Mouse (Mus musculus): ENCODE measurements at regions not wholly inside any gene's neighbourhood (a gene's known extent, or its start where the extent isn't known, plus 50 kb on each side); places are given as distances from the start of the nearest gene placed in this dataset.

- Histone ChIP-seq H3K4me1 (ENCODE audit: control insufficient read depth in 1 of 2, insufficient read depth in 2 of 2, low read length in 2 of 2) (no peaks in the 10 kb centered on the region), H3K36me3 (ENCODE audit: control insufficient read depth in 1 of 2, insufficient read depth in 2 of 2, low read length in 2 of 2) (no peaks in the 10 kb centered on the region), H3K4me3 (ENCODE audit: control insufficient read depth in 1 of 2, insufficient read depth in 1 of 2, low read depth in 2 of 2, low read length in 2 of 2) (no peak overlapping the region), H3K9me3 (replicated peaks; ENCODE audit: insufficient read depth, low read length) (no peaks in the 10 kb centered on the region), H3K79me2 (ENCODE audit: control insufficient read depth, insufficient read depth, low read length, poor library complexity) (no peaks in the 10 kb centered on the region), H3K27ac (ENCODE audit: control insufficient read depth, low read depth, low read length) (no peak overlapping the region), H3K9ac (ENCODE audit: control insufficient read depth, low read depth, low read length, poor library complexity, severe bottlenecking) (no peak overlapping the region), H3K27me3 (ENCODE audit: control insufficient read depth in 1 of 2, insufficient read depth in 2 of 2, low read length in 2 of 2) (no peaks in the 10 kb centered on the region)
- no peak for TF ChIP-seq ELF1 (IDR thresholded peaks at IDR 0.05; ENCODE audit: low read depth, low read length)
- TF ChIP-seq SIN3A (IDR thresholded peaks at IDR 0.05; ENCODE audit: low read length): no peak
- no peak for TF ChIP-seq GATA1 (IDR thresholded peaks at IDR 0.05; ENCODE audit: low read depth, low read length)
- TF ChIP-seq ZNF384 (IDR thresholded peaks at IDR 0.05; ENCODE audit: low read depth, low read length): no peak
- no peak for TF ChIP-seq TBP (IDR thresholded peaks at IDR 0.05; ENCODE audit: low read depth, low read length)
- no peak for TF ChIP-seq NELFE (IDR thresholded peaks at IDR 0.05; ENCODE audit: low read depth, low read length)
- no peak for TF ChIP-seq MEF2A (IDR thresholded peaks at IDR 0.05; ENCODE audit: extremely low read depth, insufficient replicate concordance, low read depth, low read length, poor library complexity, severe bottlenecking)
- no peak for TF ChIP-seq BHLHE40 (IDR thresholded peaks at IDR 0.05; ENCODE audit: borderline replicate concordance, low read depth, low read length)
- TF ChIP-seq MAZ (IDR thresholded peaks at IDR 0.05; ENCODE audit: low read depth, low read length): no peak
- TF ChIP-seq UBTF (IDR thresholded peaks at IDR 0.05; ENCODE audit: borderline replicate concordance, insufficient read depth, low read depth, low read length): no peak
- TF ChIP-seq RCOR1 (IDR thresholded peaks at IDR 0.05; ENCODE audit: low read depth, low read length): no peak
- no peak for TF ChIP-seq MAFK (IDR thresholded peaks at IDR 0.05; ENCODE audit: borderline replicate concordance, low read depth, low read length)
- TF ChIP-seq ZC3H11A (IDR thresholded peaks at IDR 0.05; ENCODE audit: low read depth, low read length): no peak
- TF ChIP-seq E2F4 (IDR thresholded peaks at IDR 0.05; ENCODE audit: borderline replicate concordance, low read depth, low read length): no peak
- no peak for TF ChIP-seq TCF12 (IDR thresholded peaks at IDR 0.05; ENCODE audit: low read depth, low read length)
- TF ChIP-seq HCFC1 (IDR thresholded peaks at IDR 0.05; ENCODE audit: low read depth, low read length): no peak
- no peak for TF ChIP-seq RAD21 (IDR thresholded peaks at IDR 0.05; ENCODE audit: low read depth, low read length)
- TF ChIP-seq SMC3 (IDR thresholded peaks at IDR 0.05; ENCODE audit: low read depth, low read length): no peak
- TF ChIP-seq MXI1 (IDR thresholded peaks at IDR 0.05; ENCODE audit: low read depth, low read length): no peak
- no peak for DNase-seq (ENCODE audit: low read depth, low spot score)
Measured at GRCm38 (mm10) chr11:42949823-42950222, 85.7 kb upstream of the Gm9972 start.

- Histone ChIP-seq H3K27ac (ENCODE audit: control insufficient read depth, low read depth, low read length) (no peak overlapping the region), H3K4me1 (ENCODE audit: control insufficient read depth in 1 of 2, insufficient read depth in 2 of 2, low read length in 2 of 2) (no peaks in the 10 kb centered on the region), H3K4me3 (ENCODE audit: control insufficient read depth in 1 of 2, insufficient read depth in 1 of 2, low read depth in 2 of 2, low read length in 2 of 2) (no peak overlapping the region), H3K9me3 (replicated peaks; ENCODE audit: insufficient read depth, low read length) (no peaks in the 10 kb centered on the region), H3K9ac (ENCODE audit: control insufficient read depth, low read depth, low read length, poor library complexity, severe bottlenecking) (no peak overlapping the region), H3K36me3 (ENCODE audit: control insufficient read depth in 1 of 2, insufficient read depth in 2 of 2, low read length in 2 of 2) (no peaks in the 10 kb centered on the region), H3K27me3 (ENCODE audit: control insufficient read depth in 1 of 2, insufficient read depth in 2 of 2, low read length in 2 of 2) (no peaks in the 10 kb centered on the region), H3K79me2 (ENCODE audit: control insufficient read depth, insufficient read depth, low read length, poor library complexity) (no peaks in the 10 kb centered on the region)
- no peak for DNase-seq (ENCODE audit: low read depth, low spot score)
- TF ChIP-seq RAD21 (IDR thresholded peaks at IDR 0.05; ENCODE audit: low read depth, low read length) (no peak), MXI1 (IDR thresholded peaks at IDR 0.05; ENCODE audit: low read depth, low read length) (no peak), POLR2AphosphoS5 (IDR thresholded peaks at IDR 0.05; ENCODE audit: borderline replicate concordance, low read depth, low read length) (no peak), NRF1 (IDR thresholded peaks at IDR 0.05; ENCODE audit: insufficient read depth, low read depth, low read length, poor library complexity, severe bottlenecking) (no peak), GATA1 (IDR thresholded peaks at IDR 0.05; ENCODE audit: low read depth, low read length) (no peak), CHD2 (IDR thresholded peaks at IDR 0.05; ENCODE audit: low read length) (no peak), BHLHE40 (IDR thresholded peaks at IDR 0.05; ENCODE audit: borderline replicate concordance, low read depth, low read length) (no peak), UBTF (IDR thresholded peaks at IDR 0.05; ENCODE audit: borderline replicate concordance, insufficient read depth, low read depth, low read length) (no peak), ELF1 (IDR thresholded peaks at IDR 0.05; ENCODE audit: low read depth, low read length) (no peak)
Measured at GRCm38 (mm10) chr11:42954169-42954568, 81.4 kb upstream of the Gm9972 start.
